Mouse (Mus musculus) small intestine, adult 2 months (tissue): ENCODE results near the gene Krt2. TPM values are rescaled to one million over a fixed set of nuclear protein-coding genes. Genes with fewer than 3 reads are reported as not detected.

Experiments used
- H3K27ac ChIP-seq: fragments of 200-500 bp; 2 replicates; pipeline ENCODE4 v1.5.1; 2012; ENCODE audit warnings: low read depth, low read length, control low read depth, inconsistent platforms; ENCODE audit not compliant: insufficient read depth
- H3K27me3 ChIP-seq: fragments of 200-500 bp; 2 replicates; pipeline ENCODE4 v1.6.1; 2012; ENCODE audit warnings: mild to moderate bottlenecking, moderate library complexity, low read length, inconsistent platforms; ENCODE audit not compliant: control insufficient read depth, insufficient read depth
- H3K36me3 ChIP-seq: fragments of 200-500 bp; 2 replicates; pipeline ENCODE4 v1.6.1; 2012; ENCODE audit warnings: mild to moderate bottlenecking, low read length, control low read depth, inconsistent platforms; ENCODE audit not compliant: control insufficient read depth, insufficient read depth
- H3K4me1 ChIP-seq: fragments of 200-500 bp; 2 replicates; pipeline ENCODE4 v1.6.1; 2012; ENCODE audit warnings: low read length, inconsistent platforms, mixed read lengths; ENCODE audit not compliant: control insufficient read depth, insufficient read depth, insufficient read length
- H3K4me3 ChIP-seq: fragments of 200-500 bp; 2 replicates; pipeline ENCODE4 v1.5.1; 2012; ENCODE audit warnings: low read depth, mild to moderate bottlenecking, control low read depth, inconsistent platforms, low read length, moderate library complexity
- CTCF ChIP-seq: fragments of 200-500 bp; IDR thresholded peaks from 2 replicates; pipeline ENCODE4 v1.5.1; 2012; ENCODE audit warnings: low read depth, mild to moderate bottlenecking, control low read depth, inconsistent platforms, low read length, moderate library complexity, mixed read lengths; ENCODE audit not compliant: insufficient replicate concordance, insufficient read length; ENCODE audit errors: extremely low read depth
- POLR2A ChIP-seq: fragments of 200-500 bp; IDR thresholded peaks from 2 replicates; pipeline ENCODE4 v1.6.1; 2012; ENCODE audit warnings: low read depth, mild to moderate bottlenecking, control low read depth, inconsistent platforms, low read length, moderate library complexity
- WGBS: fragments of 180-500 bp; shearing (Covaris S2); methylation state at CpG from one replicate; pipeline ENCODE4 v1.1.7; 2018; 5-methylcytosine and 5-hydroxymethylcytosine counted together
- polyA plus RNA-seq: library from polyadenylated mRNA; depleted of rRNA; stranded (reverse); fragments of >200 nt; gene quantifications from 2 replicates; pipeline ENCODE4 v1.2.3, GENCODE M21; 2012; rRNA removed

Gene Krt2
- polyA plus RNA-seq, 1 experiment, result not detected

GRCm38 (mm10) chr15:101772080-101772710 lies 45.8 kb downstream of the Krt2 start:
- 59% methylated on average over 5 of the region's 5 CpGs for WGBS
- H3K27ac ChIP-seq, result no peak overlapping the region
- no peaks in the 10 kb centered on the region for H3K4me1 ChIP-seq

DNA sequence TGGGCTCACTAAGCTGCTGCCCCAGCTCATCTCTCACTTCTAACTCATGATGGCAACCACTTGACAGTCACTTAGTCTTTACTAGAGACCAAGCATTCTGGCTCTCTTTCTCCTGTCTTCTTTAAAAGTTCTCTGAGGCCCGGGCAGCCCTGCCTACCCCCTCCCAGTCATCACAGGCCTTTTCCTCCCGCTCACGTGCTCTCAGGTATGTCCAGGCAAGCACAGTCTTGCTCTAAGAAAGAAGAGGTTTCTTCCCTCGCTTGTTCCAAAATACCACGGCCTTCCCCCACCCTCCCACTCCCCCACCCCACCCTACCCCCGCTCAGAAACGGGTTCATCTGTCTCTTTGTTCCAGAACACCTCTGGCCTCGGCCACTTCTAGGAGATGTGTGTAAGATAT lies 47.7 kb downstream of the Krt2 start:
- no peak for TF ChIP-seq POLR2A
- TF ChIP-seq CTCF, result no peak
- Histone ChIP-seq H3K36me3 (no peaks in the 10 kb centered on the region), H3K4me1 (no peaks in the 10 kb centered on the region), H3K4me3 (no peak overlapping the region), H3K27me3 (0 out of 2 replicates have a peak, but pooled peaks cover 4% of the 10 kb centered on the region), H3K27ac (no peak overlapping the region)
- WGBS, result 33% methylated on average over 8 of the region's 8 CpGs

More at GRCm38 (mm10) chr15:101772080-101772710, 45.8 kb downstream of the Krt2 start:
- peak; percentile 25; the same call in 1 of the 2 replicates for TF ChIP-seq CTCF
- no peak for TF ChIP-seq POLR2A
- no peak overlapping the region for H3K4me3 ChIP-seq
- no peaks in the 10 kb centered on the region for H3K36me3 ChIP-seq
- H3K27me3 ChIP-seq, result 0 out of 2 replicates have a peak, but pooled peaks cover 4% of the 10 kb centered on the region

Other genes with a start within 250 kb of the Krt2 start
- gene Krt75, start 244.3 kb downstream of the Krt2 start, polyA plus RNA-seq, result not detected in 2 replicates
- gene Gm5414, start 190.0 kb downstream of the Krt2 start, polyA plus RNA-seq, result not detected in 2 replicates
- not detected in 2 replicates for gene Gm5478, start 170.8 kb downstream of the Krt2 start, polyA plus RNA-seq
- gene Krt6b, start 137.9 kb downstream of the Krt2 start, polyA plus RNA-seq, result 0.08 TPM in 1 of 2 replicates, not detected in the other
- gene Krt6a, start 123.9 kb downstream of the Krt2 start, polyA plus RNA-seq, result not detected in 2 replicates
- 0.15 and 0.43 TPM in 2 replicates for gene Krt5, start 105.3 kb downstream of the Krt2 start, polyA plus RNA-seq
- gene Krt71, start 75.1 kb downstream of the Krt2 start, polyA plus RNA-seq, result not detected in 2 replicates
- gene Krt72, start 31.7 kb downstream of the Krt2 start, polyA plus RNA-seq, result not detected in 2 replicates
- gene Krt73, start 15.8 kb downstream of the Krt2 start, polyA plus RNA-seq, result not detected in 2 replicates
- 0.09 TPM in 1 of 2 replicates, not detected in the other for gene Krt1, start 32.6 kb upstream of the Krt2 start, polyA plus RNA-seq
- gene Krt77, start 51.5 kb upstream of the Krt2 start, polyA plus RNA-seq, result not detected in 2 replicates
- gene Krt76, start 74.8 kb upstream of the Krt2 start, polyA plus RNA-seq, result not detected in 2 replicates
- gene Krt4, start 106.6 kb upstream of the Krt2 start, polyA plus RNA-seq, result 0.09 and 0.10 TPM in 2 replicates
- gene Krt79, start 122.2 kb upstream of the Krt2 start, polyA plus RNA-seq, result 0.22 and 0.76 TPM in 2 replicates
- gene Krt78, start 136.1 kb upstream of the Krt2 start, polyA plus RNA-seq, result 0.18 and 0.23 TPM in 2 replicates
- gene Krt8, start 186.3 kb upstream of the Krt2 start, polyA plus RNA-seq, result 1,332 and 3,924 TPM in 2 replicates
- 141 and 200 TPM in 2 replicates for gene Krt18, start 210.0 kb upstream of the Krt2 start, polyA plus RNA-seq